Mouse (Mus musculus) forebrain, embryonic 16.5 days (tissue): Measurements from ENCODE around the gene Ptpn7. TPM values are rescaled to one million over a fixed set of nuclear protein-coding genes. Genes with fewer than 3 reads are reported as not detected.

ENCODE experiments used
- ATAC-seq: fragments of 200-750 bp; cut with Nextera tagmentation; 2 replicates; pipeline ENCODE4 v1.8.0; 2017; ENCODE audit warnings: mild to moderate bottlenecking, moderate library complexity
- H3K27ac ChIP-seq: fragments of 300-500 bp; sonication (generic); 2 replicates; pipeline ENCODE4 v1.5.1; 2014; ENCODE audit warnings: low read length, control low read depth
- H3K27me3 ChIP-seq: fragments of 300-500 bp; sonication (generic); replicated peaks from 2 replicates; pipeline ENCODE4 v1.6.1; 2014; ENCODE audit warnings: low read length; ENCODE audit not compliant: control insufficient read depth, insufficient read depth
- H3K36me3 ChIP-seq: fragments of 300-500 bp; sonication (generic); 2 replicates; pipeline ENCODE4 v1.6.1; 2014; ENCODE audit not compliant: control insufficient read depth, insufficient read depth
- H3K4me1 ChIP-seq: fragments of 300-500 bp; sonication (generic); replicated peaks from 2 replicates; pipeline ENCODE4 v1.6.1; 2014; ENCODE audit warnings: low read length; ENCODE audit not compliant: control insufficient read depth, insufficient read depth
- H3K4me2 ChIP-seq: fragments of 300-500 bp; sonication (generic); 2 replicates; pipeline ENCODE4 v1.6.1; 2014; ENCODE audit warnings: mild to moderate bottlenecking, low read length, control low read depth
- H3K4me3 ChIP-seq: fragments of 300-500 bp; sonication (generic); replicated peaks from 2 replicates; pipeline ENCODE4 v1.5.1; 2014; ENCODE audit warnings: mild to moderate bottlenecking, low read length, control low read depth
- H3K9ac ChIP-seq: fragments of 300-500 bp; sonication (generic); replicated peaks from 2 replicates; pipeline ENCODE4 v1.6.1; 2014; ENCODE audit warnings: low read depth, low read length, control low read depth
- H3K9me3 ChIP-seq: fragments of 300-500 bp; sonication (generic); 2 replicates; pipeline ENCODE4 v1.6.1; 2016; ENCODE audit warnings: low read length; ENCODE audit not compliant: control insufficient read depth
- WGBS: fragments of 180-500 bp; shearing (Covaris S2); extraction: QIAGEN DNeasy Blood & Tissue Kit; methylation state at CpG from one replicate; pipeline ENCODE4 v1.1.7; 2014; 5-methylcytosine and 5-hydroxymethylcytosine counted together
- polyA plus RNA-seq: library from polyadenylated mRNA; unstranded; fragments of >200 nt; fragmentation: Nextera tagmentation; extraction: Ambion mirVana; gene quantifications from 2 replicates; pipeline ENCODE4 v1.2.1, GENCODE M21; 2015

Gene Ptpn7
- polyA plus RNA-seq, 1 experiment from 2014 or later = 0.27 TPM

GRCm38 (mm10) chr1:135132893-135133369 lies 431 bp downstream of the Ptpn7 start:
- no peaks in the 10 kb centered on the region for H3K9me3 ChIP-seq
- H3K4me2 ChIP-seq = no peak overlapping the region
- H3K36me3 ChIP-seq = no peaks in the 10 kb centered on the region
- H3K27ac ChIP-seq = no peak overlapping the region
- 84% methylated on average over 9 of the region's 9 CpGs for WGBS
- H3K9ac ChIP-seq = no peak overlapping the region
- no peaks in the 10 kb centered on the region for H3K27me3 ChIP-seq
- no peak for ATAC-seq
- no peaks in the 10 kb centered on the region for H3K4me1 ChIP-seq
- no peak overlapping the region for H3K4me3 ChIP-seq

GRCm38 (mm10) chr1:135133678-135134435 lies 1.4 kb downstream of the Ptpn7 start:
- Histone ChIP-seq H3K4me1 (no peaks in the 10 kb centered on the region), H3K36me3 (no peaks in the 10 kb centered on the region), H3K9ac (no peak overlapping the region), H3K4me3 (no peak overlapping the region), H3K27ac (no peak overlapping the region), H3K4me2 (no peak overlapping the region), H3K27me3 (no peaks in the 10 kb centered on the region), H3K9me3 (no peaks in the 10 kb centered on the region)
- 82% methylated on average over 10 of the region's 10 CpGs for WGBS
- no peak for ATAC-seq

GRCm38 (mm10) chr1:135135111-135135787 lies 2.7 kb downstream of the Ptpn7 start:
- H3K27ac ChIP-seq = no peak overlapping the region
- H3K4me3 ChIP-seq = no peak overlapping the region
- no peaks in the 10 kb centered on the region for H3K27me3 ChIP-seq
- H3K4me2 ChIP-seq = no peak overlapping the region
- no peaks in the 10 kb centered on the region for H3K36me3 ChIP-seq
- no peak for ATAC-seq
- H3K9ac ChIP-seq = no peak overlapping the region
- H3K9me3 ChIP-seq = no peaks in the 10 kb centered on the region
- 89% methylated on average over 8 of the region's 8 CpGs for WGBS
- no peaks in the 10 kb centered on the region for H3K4me1 ChIP-seq

GRCm38 (mm10) chr1:135136500-135136899 lies 4.0 kb downstream of the Ptpn7 start:
- H3K27me3 ChIP-seq = no peaks in the 10 kb centered on the region
- no peaks in the 10 kb centered on the region for H3K36me3 ChIP-seq
- WGBS = 3% methylated on average over 1 of the region's 1 CpGs
- H3K9me3 ChIP-seq = no peaks in the 10 kb centered on the region
- no peak overlapping the region for H3K9ac ChIP-seq
- no peaks in the 10 kb centered on the region for H3K4me1 ChIP-seq
- no peak overlapping the region for H3K4me2 ChIP-seq
- no peak overlapping the region for H3K4me3 ChIP-seq
- no peak overlapping the region for H3K27ac ChIP-seq
- peak; percentile 47 for ATAC-seq

GRCm38 (mm10) chr1:135139906-135140305 lies 7.4 kb downstream of the Ptpn7 start:
- no peak overlapping the region for H3K27ac ChIP-seq
- no peak overlapping the region for H3K9ac ChIP-seq
- no peak for ATAC-seq
- no peaks in the 10 kb centered on the region for H3K36me3 ChIP-seq
- no peak overlapping the region for H3K4me2 ChIP-seq
- H3K4me3 ChIP-seq = no peak overlapping the region
- H3K27me3 ChIP-seq = no peaks in the 10 kb centered on the region
- H3K9me3 ChIP-seq = no peaks in the 10 kb centered on the region
- 61% methylated on average over 2 of the region's 2 CpGs for WGBS
- H3K4me1 ChIP-seq = no peaks in the 10 kb centered on the region

GRCm38 (mm10) chr1:135142452-135142851 lies 10.0 kb downstream of the Ptpn7 start:
- H3K27me3 ChIP-seq = no peaks in the 10 kb centered on the region
- no peak overlapping the region for H3K27ac ChIP-seq
- H3K4me3 ChIP-seq = no peak overlapping the region
- H3K9ac ChIP-seq = no peak overlapping the region
- peaks cover 7% of the 10 kb centered on the region for H3K4me1 ChIP-seq
- 70% methylated on average over 2 of the region's 2 CpGs for WGBS
- no peaks in the 10 kb centered on the region for H3K9me3 ChIP-seq
- H3K36me3 ChIP-seq = no peaks in the 10 kb centered on the region
- H3K4me2 ChIP-seq = no peak overlapping the region
- no peak for ATAC-seq

GRCm38 (mm10) chr1:135143940-135144339 lies 11.4 kb downstream of the Ptpn7 start:
- no peak overlapping the region for H3K4me3 ChIP-seq
- 85% methylated on average over 2 of the region's 2 CpGs for WGBS
- H3K9ac ChIP-seq = no peak overlapping the region
- H3K4me1 ChIP-seq = peaks cover 17% of the 10 kb centered on the region
- no peak overlapping the region for H3K27ac ChIP-seq
- no peaks in the 10 kb centered on the region for H3K9me3 ChIP-seq
- no peaks in the 10 kb centered on the region for H3K27me3 ChIP-seq
- no peak overlapping the region for H3K4me2 ChIP-seq
- no peak for ATAC-seq
- H3K36me3 ChIP-seq = no peaks in the 10 kb centered on the region

- Histone ChIP-seq H3K9ac (peak within 1 kb of the TSS; percentile 99), H3K4me3 (peak within 1 kb of the TSS; percentile 100), H3K9me3 (no peaks in the 10 kb centered on the region), H3K27me3 (no peaks in the 10 kb centered on the region), H3K4me1 (peaks cover 36% of the 10 kb centered on the region), H3K27ac (peak within 1 kb of the TSS; percentile 95), H3K4me2 (peak within 1 kb of the TSS; percentile 93), H3K36me3 (no peaks in the 10 kb centered on the region)
- under 1% methylated on average over 77 of the region's 78 CpGs for WGBS
- peak; percentile 87 for ATAC-seq
Observed at GRCm38 (mm10) chr1:135146077-135146945, 13.8 kb downstream of the Ptpn7 start, which contains the start of gene Arl8a. Arl8a (plus strand) TSS chr1:135146824.
